Comparison of ENCODE assay signal across 9 mouse cellular contexts in the genomic region with DNA sequence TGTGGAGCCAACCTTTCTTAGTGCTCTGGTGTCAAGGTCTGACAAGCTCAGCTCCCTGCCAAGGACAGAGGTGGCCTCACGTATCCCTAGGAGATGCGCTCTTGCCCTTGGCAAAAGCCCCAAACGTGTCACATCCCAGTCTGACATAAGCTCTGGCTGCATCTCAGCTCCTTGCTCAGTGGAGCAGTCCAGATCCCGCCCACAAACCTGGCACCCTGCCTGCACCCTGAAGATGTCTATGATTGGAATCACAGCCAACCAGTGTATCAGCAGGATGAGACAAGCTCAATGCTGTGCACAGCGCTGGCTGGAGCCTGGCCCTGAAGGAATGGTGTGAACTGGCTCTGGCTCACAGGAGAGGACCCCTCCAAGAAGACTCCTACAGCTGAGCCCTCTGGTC. TPM values are rescaled to one million over a fixed set of nuclear protein-coding genes. Genes with fewer than 3 reads are reported as not detected.
DNase-seq lines count a peak whose midpoint lies in the region; ATAC-seq lines count a peak whose summit lies in the region.
"Had no signal": no experiment of that assay in that cellular context is flagged by ENCODE, and none has a peak within 500 bp of the region (broad histone marks: within the 10 kb centered on the region; RNA-seq: fewer than 3 reads in every experiment).

No protein-coding gene starts in this region.

- no peaks in the 10 kb centered on the region for H3K27me3 ChIP-seq in kidney, embryonic 14.5 days (ENCODE audit: control insufficient read depth, insufficient read depth, low read length)
- no peaks in the 10 kb centered on the region for H3K27me3 ChIP-seq in stomach, embryonic 15.5 days (replicated peaks)
- H3K27me3 ChIP-seq: neural tube, embryonic 12.5 days had no signal

- 80% methylated on average over 5 of the region's 5 CpGs for WGBS in kidney, embryonic 14.5 days
- WGBS in stomach, embryonic 15.5 days: 62% methylated on average over 5 of the region's 5 CpGs

- intact Hi-C loops in gastrocnemius, postnatal 14 days (cut with DNase I; ENCODE audit: low total_unique reads): no loop called here
- intact Hi-C loops in left cerebral cortex, postnatal 36 days (cut with DNase I): no loop called here

- no peak overlapping the region for H3K9ac ChIP-seq in kidney, embryonic 14.5 days (ENCODE audit: low read depth, low read length)
- no peak overlapping the region for H3K9ac ChIP-seq in stomach, embryonic 15.5 days
- H3K9ac ChIP-seq: neural tube, embryonic 12.5 days had no signal

- peak; percentile 90 for DNase-seq in kidney, adult 11 months
- peak; percentile 71 for DNase-seq in cerebellum, adult 11 months
- peak; percentile 90 for DNase-seq in gastrocnemius, postnatal 14 days
- peak; percentile 93 for DNase-seq in kidney, adult 9 months
- peak; percentile 93 for DNase-seq in left cerebral cortex, postnatal 36 days (ENCODE audit: low spot score in 2 of 2)
- DNase-seq in B cell, adult 2 months: no peak

- H3K4me3 ChIP-seq in kidney, embryonic 14.5 days (ENCODE audit: low read length): no peak overlapping the region
- H3K4me3 ChIP-seq in stomach, embryonic 15.5 days (replicated peaks): no peak overlapping the region
- H3K4me3 ChIP-seq: neural tube, embryonic 12.5 days had no signal

- H3K4me1 ChIP-seq in kidney, embryonic 14.5 days (ENCODE audit: control insufficient read depth, insufficient read depth, low read length): no peaks in the 10 kb centered on the region
- H3K4me1 ChIP-seq in stomach, embryonic 15.5 days: 0 out of 2 replicates have a peak, but pooled peaks cover 3% of the 10 kb centered on the region
- H3K4me1 ChIP-seq: neural tube, embryonic 12.5 days had no signal

- H3K36me3 ChIP-seq in kidney, embryonic 14.5 days (ENCODE audit: control insufficient read depth, insufficient read depth, low read length): no peaks in the 10 kb centered on the region
- no peaks in the 10 kb centered on the region for H3K36me3 ChIP-seq in stomach, embryonic 15.5 days
- H3K36me3 ChIP-seq: neural tube, embryonic 12.5 days had no signal

- H3K4me2 ChIP-seq in kidney, embryonic 14.5 days (replicated peaks; ENCODE audit: low read depth, low read length): no peak overlapping the region
- H3K4me2 ChIP-seq in stomach, embryonic 15.5 days: no peak overlapping the region
- H3K4me2 ChIP-seq: neural tube, embryonic 12.5 days had no signal

- H3K27ac ChIP-seq in kidney, embryonic 14.5 days (ENCODE audit: low read depth, low read length): no peak overlapping the region
- no peak overlapping the region for H3K27ac ChIP-seq in stomach, embryonic 15.5 days
- H3K27ac ChIP-seq: neural tube, embryonic 12.5 days had no signal

- H3K9me3 ChIP-seq in kidney, embryonic 14.5 days (ENCODE audit: control insufficient read depth, low read length): no peaks in the 10 kb centered on the region
- H3K9me3 ChIP-seq in stomach, embryonic 15.5 days: no peaks in the 10 kb centered on the region
- H3K9me3 ChIP-seq: neural tube, embryonic 12.5 days had no signal

- no peak for ATAC-seq in kidney, embryonic 14.5 days (ENCODE audit: low FRiP score, low TSS enrichment)
- ATAC-seq in stomach, embryonic 15.5 days (ENCODE audit: insufficient read depth, low FRiP score, low read depth): peak; percentile 28; the same call in 1 of the 2 replicates

RNA-seq across cellular contexts. Expression of gene Slc26a9, which starts 6.6 kb away (rescaled TPM):
- 0.33 and 0.62 TPM in 2 replicates for polyA plus RNA-seq in kidney, embryonic 14.5 days (2014; fragmentation: Nextera tagmentation; extraction: Ambion mirVana)
- total RNA-seq in gastrocnemius, postnatal 14 days (2021): not detected
- total RNA-seq in left cerebral cortex, postnatal 36 days (2021): under 1 TPM; 0.07 to 0.16 TPM
- 5.1 and 7.6 TPM in 2 replicates for polyA plus RNA-seq in stomach, embryonic 15.5 days (2015; fragmentation: Nextera tagmentation; extraction: Ambion mirVana)
- polyA plus RNA-seq: neural tube, embryonic 12.5 days had no signal

RNA-seq across cellular contexts. Expression of gene Rab7b, which starts 48.8 kb away (rescaled TPM):
- 1.4 and 2.1 TPM in 2 replicates for polyA plus RNA-seq in kidney, embryonic 14.5 days (2014; fragmentation: Nextera tagmentation; extraction: Ambion mirVana)
- 1 to 10 TPM; 3.7 to 6.5 TPM for total RNA-seq in gastrocnemius, postnatal 14 days (2021)
- total RNA-seq in left cerebral cortex, postnatal 36 days (2021): 1 to 10 TPM; 3.0 to 3.3 TPM
- 6.8 and 8.6 TPM in 2 replicates for polyA plus RNA-seq in stomach, embryonic 15.5 days (2015; fragmentation: Nextera tagmentation; extraction: Ambion mirVana)

RNA-seq across cellular contexts. Expression of gene Pm20d1, which starts 59.9 kb away (rescaled TPM):
- 1.1 and 2.1 TPM in 2 replicates for polyA plus RNA-seq in kidney, embryonic 14.5 days (2014; fragmentation: Nextera tagmentation; extraction: Ambion mirVana)
- total RNA-seq in gastrocnemius, postnatal 14 days (2021): 1 to 10 TPM; 1.0 to 2.1 TPM
- 1 to 10 TPM; 1.5 to 2.2 TPM for total RNA-seq in left cerebral cortex, postnatal 36 days (2021)
- polyA plus RNA-seq in stomach, embryonic 15.5 days (2015; fragmentation: Nextera tagmentation; extraction: Ambion mirVana): 2.6 and 3.5 TPM in 2 replicates

Comparison
In these comparisons a context has a peak if more than half of its experiments do, and no peak if none do; other contexts are left out.
1. DNase-seq: peak in kidney, adult 11 months (single experiment), cerebellum, adult 11 months (single experiment), gastrocnemius, postnatal 14 days (single experiment), kidney, adult 9 months (single experiment) and left cerebral cortex, postnatal 36 days (2 of 2); none in B cell, adult 2 months (0 of 2).